Mouse (Mus musculus) yolk sac, embryonic 10.5 days (tissue): ENCODE measurements around the gene Tmem106a.
"Not testable (repeated sequence)": the region's sequence is repeated elsewhere in the genome, so short reads cannot be mapped to it uniquely, and the experiment has no call there.

Experiments
- DNase-seq: peaks from one replicate; pipeline ENCODE4 v3.0.0-alpha.2; 2017; ENCODE audit warnings: low spot score

Gene Tmem106a

GRCm38 (mm10) chr11:101602491-101602890, 20.4 kb downstream of the Tmem106a start:
- peak; percentile 70 for DNase-seq

GRCm38 (mm10) chr11:101604116-101604515, 22.1 kb downstream of the Tmem106a start:
- DNase-seq = no peak

- DNase-seq = peak; percentile 89
These were observed 22.8 kb downstream of the Tmem106a start for GRCm38 (mm10) chr11:101604531-101605453.

- DNase-seq = not testable (repeated sequence)
These were observed 25.1 kb downstream of the Tmem106a start for GRCm38 (mm10) chr11:101607134-101607533.

GRCm38 (mm10) chr11:101610445-101610844, 28.4 kb downstream of the Tmem106a start:
- DNase-seq = no peak

- no peak for DNase-seq
These were observed 31.6 kb downstream of the Tmem106a start for GRCm38 (mm10) chr11:101613596-101613995.

- DNase-seq = no peak
These were observed 32.1 kb downstream of the Tmem106a start for GRCm38 (mm10) chr11:101614116-101614515.

GRCm38 (mm10) chr11:101615380-101615779, 33.3 kb downstream of the Tmem106a start:
- no peak for DNase-seq

- no peak for DNase-seq
These were observed 34.1 kb downstream of the Tmem106a start for GRCm38 (mm10) chr11:101616104-101616503.

GRCm38 (mm10) chr11:101616948-101617767, 35.1 kb downstream of the Tmem106a start:
- no peak for DNase-seq

GRCm38 (mm10) chr11:101617849-101618248, 35.8 kb downstream of the Tmem106a start:
- peak; percentile 69 for DNase-seq

- DNase-seq = no peak
These were observed 36.6 kb downstream of the Tmem106a start for GRCm38 (mm10) chr11:101618596-101618995.

- not testable (repeated sequence) for DNase-seq
These were observed 38.1 kb downstream of the Tmem106a start for GRCm38 (mm10) chr11:101620022-101620655.

GRCm38 (mm10) chr11:101626649-101626994, 44.6 kb downstream of the Tmem106a start:
- no peak for DNase-seq

- peak; percentile 95 for DNase-seq
These were observed 45.2 kb downstream of the Tmem106a start, which contains the start of gene Rdm1 for GRCm38 (mm10) chr11:101626995-101627856. Gene Rdm1, plus strand, starts transcription at chr11:101627195.

GRCm38 (mm10) chr11:101627857-101628559, 46.0 kb downstream of the Tmem106a start:
- peak; percentile 96 for DNase-seq

GRCm38 (mm10) chr11:101628733-101629417, 46.8 kb downstream of the Tmem106a start:
- DNase-seq = not testable (repeated sequence)

GRCm38 (mm10) chr11:101635660-101636059, 53.6 kb downstream of the Tmem106a start:
- DNase-seq = no peak

- DNase-seq = no peak
These were observed 57.7 kb downstream of the Tmem106a start for GRCm38 (mm10) chr11:101639761-101640160.
